Comparison of ENCODE assay signal across 8 mouse cellular contexts in genomic region chr7:70357516-70358019, GRCm38 (mm10). TPM values are rescaled to one million over a fixed set of nuclear protein-coding genes. Genes with fewer than 3 reads are reported as not detected.
DNase-seq lines count a peak whose midpoint lies in the region; ATAC-seq and TF ChIP-seq lines count a peak whose summit lies in the region.

No protein-coding gene starts in this region.

- peak overlapping the region; percentile 97 for H3K9ac ChIP-seq in heart, embryonic 13.5 days
- H3K9ac ChIP-seq in ES-Bruce4 (ENCODE audit: low read depth, poor library complexity, severe bottlenecking): no peak overlapping the region
- H3K9ac ChIP-seq in forebrain, embryonic 13.5 days: peak overlapping the region; percentile 94
- H3K9ac ChIP-seq in liver, embryonic 15.5 days: peak overlapping the region; percentile 25; the same call in 1 of the 2 replicates

- TF ChIP-seq EP300 in ES-Bruce4 (IDR thresholded peaks at IDR 0.05; ENCODE audit: insufficient read depth, low read depth, low read length): no peak

- peaks cover 28% of the 10 kb centered on the region for H3K36me3 ChIP-seq in heart, embryonic 13.5 days
- H3K36me3 ChIP-seq in ES-Bruce4 (ENCODE audit: control insufficient read depth, insufficient read depth, low read length, poor library complexity, severe bottlenecking): no peaks in the 10 kb centered on the region
- H3K36me3 ChIP-seq in forebrain, embryonic 13.5 days (ENCODE audit: poor library complexity, severe bottlenecking): peaks cover 12% of the 10 kb centered on the region
- no peaks in the 10 kb centered on the region for H3K36me3 ChIP-seq in liver, embryonic 15.5 days (replicated peaks)

- 14% methylated on average over 17 of the region's 17 CpGs for WGBS in heart, embryonic 13.5 days
- WGBS in forebrain, embryonic 13.5 days: 7% methylated on average over 17 of the region's 17 CpGs
- 9% methylated on average over 17 of the region's 17 CpGs for WGBS in liver, embryonic 15.5 days (ENCODE audit: insufficient replicate concordance)

- peak overlapping the region; percentile 80 for H3K4me3 ChIP-seq in heart, embryonic 13.5 days
- H3K4me3 ChIP-seq in ES-Bruce4 (ENCODE audit: low read depth, low read length): peak overlapping the region; percentile 13; the same call in 1 of the 2 replicates
- H3K4me3 ChIP-seq in forebrain, embryonic 13.5 days: peak overlapping the region; percentile 72
- H3K4me3 ChIP-seq in liver, embryonic 15.5 days (replicated peaks): peak overlapping the region; percentile 54

- peaks cover 50% of the 10 kb centered on the region for H3K27me3 ChIP-seq in heart, embryonic 13.5 days (replicated peaks)
- peaks cover 52% of the 10 kb centered on the region for H3K27me3 ChIP-seq in ES-Bruce4 (ENCODE audit: control insufficient read depth, insufficient read depth, low read length, poor library complexity, severe bottlenecking)
- H3K27me3 ChIP-seq in forebrain, embryonic 13.5 days: peaks cover 73% of the 10 kb centered on the region
- H3K27me3 ChIP-seq in liver, embryonic 15.5 days: peaks cover 77% of the 10 kb centered on the region

- TF ChIP-seq POLR2A in ES-Bruce4 (IDR thresholded peaks at IDR 0.05; ENCODE audit: insufficient read depth, low read length): no peak

- TF ChIP-seq CTCF in ES-Bruce4 (IDR thresholded peaks at IDR 0.05; ENCODE audit: low read depth, low read length): no peak

- H3K4me2 ChIP-seq in heart, embryonic 13.5 days: peak overlapping the region; percentile 82
- peak overlapping the region; percentile 70 for H3K4me2 ChIP-seq in forebrain, embryonic 13.5 days
- peak overlapping the region; percentile 54 for H3K4me2 ChIP-seq in liver, embryonic 15.5 days

- no peaks in the 10 kb centered on the region for H3K9me3 ChIP-seq in heart, embryonic 13.5 days
- no peaks in the 10 kb centered on the region for H3K9me3 ChIP-seq in ES-Bruce4 (replicated peaks; ENCODE audit: control insufficient read depth, insufficient read depth, low read length, poor library complexity, severe bottlenecking)
- H3K9me3 ChIP-seq in forebrain, embryonic 13.5 days (replicated peaks): no peaks in the 10 kb centered on the region
- no peaks in the 10 kb centered on the region for H3K9me3 ChIP-seq in liver, embryonic 15.5 days (replicated peaks)

- no peak for ATAC-seq in heart, embryonic 13.5 days (ENCODE audit: extremely low read depth, insufficient number of reproducible peaks, low FRiP score, low TSS enrichment)
- ATAC-seq in forebrain, embryonic 13.5 days: no peak
- no peak for ATAC-seq in liver, embryonic 15.5 days (ENCODE audit: insufficient read depth)

- peak overlapping the region; percentile 98 for H3K27ac ChIP-seq in heart, embryonic 13.5 days (replicated peaks)
- H3K27ac ChIP-seq in ES-Bruce4 (ENCODE audit: insufficient read depth, low read length): no peak overlapping the region
- peak overlapping the region; percentile 99 for H3K27ac ChIP-seq in forebrain, embryonic 13.5 days
- no peak overlapping the region for H3K27ac ChIP-seq in liver, embryonic 15.5 days (replicated peaks)

- peaks cover 17% of the 10 kb centered on the region for H3K4me1 ChIP-seq in heart, embryonic 13.5 days
- H3K4me1 ChIP-seq in ES-Bruce4 (ENCODE audit: control insufficient read depth, insufficient read depth, low read length): no peaks in the 10 kb centered on the region
- H3K4me1 ChIP-seq in forebrain, embryonic 13.5 days: peaks cover 19% of the 10 kb centered on the region; the same call in 1 of the 2 replicates
- peaks cover 9% of the 10 kb centered on the region for H3K4me1 ChIP-seq in liver, embryonic 15.5 days (replicated peaks)

- DNase-seq in heart, postnatal 4 days: no peak
- no peak for DNase-seq in natural killer cell, adult 2 months (ENCODE audit: low spot score in 2 of 2)
- no peak for DNase-seq in cerebellum, postnatal 10 days
- DNase-seq in MN1 (ENCODE audit: low spot score): no peak

RNA-seq across cellular contexts. Expression of gene Nr2f2, which starts 9.0 kb away (rescaled TPM):
- 24.5 and 27.3 TPM in 2 replicates for polyA plus RNA-seq in heart, embryonic 13.5 days (2015; fragmentation: Nextera tagmentation; extraction: Ambion mirVana)
- 10 to 100 TPM; 34.3 to 35.0 TPM for total RNA-seq in heart, postnatal 4 days (2021)
- polyA plus RNA-seq in ES-Bruce4 (2011; ENCODE audit: insufficient read depth, insufficient read length, low read depth, missing spikeins): 5.6 and 6.4 TPM in 2 replicates
- 97.9 and 132 TPM in 2 replicates for polyA plus RNA-seq in forebrain, embryonic 13.5 days (2015; fragmentation: Nextera tagmentation; extraction: Ambion mirVana)
- 6.5 and 6.7 TPM in 2 replicates for polyA plus RNA-seq in liver, embryonic 15.5 days (2015; fragmentation: Nextera tagmentation; extraction: Ambion mirVana)

Comparison
In these comparisons a context has a peak if more than half of its experiments do, and no peak if none do; other contexts are left out.
1. H3K27ac ChIP-seq: peak in heart, embryonic 13.5 days (single experiment) and forebrain, embryonic 13.5 days (single experiment); none in ES-Bruce4 (single experiment) and liver, embryonic 15.5 days (single experiment).
2. H3K4me3 ChIP-seq: peak in every context shown above with its lines; median percentile 80 in heart, embryonic 13.5 days; 72 in forebrain, embryonic 13.5 days; 54 in liver, embryonic 15.5 days; 13 in ES-Bruce4.
3. Peak in every context shown above with its lines, with median percentiles within 50 percentile points of each other: H3K4me2 ChIP-seq.